ENCODE assay signal across 10 mouse cellular contexts in the genomic region with DNA sequence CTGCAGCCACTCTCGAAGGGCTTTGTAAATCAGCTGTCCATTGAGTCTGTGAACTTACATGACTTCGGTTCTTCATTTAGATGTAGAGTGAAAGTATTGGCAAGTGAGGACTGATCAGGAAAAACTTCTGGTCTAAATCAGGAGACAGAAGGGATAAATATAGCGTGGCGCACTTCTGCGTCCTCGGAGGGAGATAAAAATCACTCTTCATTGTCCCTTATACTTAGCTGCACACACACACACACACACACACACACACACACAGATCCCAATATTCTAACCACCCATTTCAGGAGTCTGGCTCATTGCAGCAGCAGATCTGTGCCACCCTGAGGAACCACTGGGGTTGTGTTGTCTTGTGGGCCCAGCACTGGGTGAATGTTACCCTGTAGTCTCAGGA. TPM values are rescaled to one million over a fixed set of nuclear protein-coding genes. Genes with fewer than 3 reads are reported as not detected.
DNase-seq lines count a peak whose midpoint lies in the region; ATAC-seq lines count a peak whose summit lies in the region.
"Had no signal": no experiment of that assay in that cellular context is flagged by ENCODE, and none has a peak within 500 bp of the region (broad histone marks: within the 10 kb centered on the region; RNA-seq: fewer than 3 reads in every experiment).

No protein-coding gene starts in this region.

- H3K4me1 ChIP-seq in heart, embryonic 13.5 days: peaks cover 72% of the 10 kb centered on the region
- H3K4me1 ChIP-seq in lung, embryonic 15.5 days: peaks cover 55% of the 10 kb centered on the region
- H3K4me1 ChIP-seq in hindbrain, embryonic 14.5 days (replicated peaks; ENCODE audit: control insufficient read depth, insufficient read depth, low read length): peaks cover 43% of the 10 kb centered on the region
- H3K4me1 ChIP-seq in stomach, embryonic 14.5 days (ENCODE audit: control insufficient read depth, insufficient read depth, low read length): peaks cover 24% of the 10 kb centered on the region

- H3K27me3 ChIP-seq in heart, embryonic 13.5 days (replicated peaks): no peaks in the 10 kb centered on the region
- H3K27me3 ChIP-seq in lung, embryonic 15.5 days: no peaks in the 10 kb centered on the region
- no peaks in the 10 kb centered on the region for H3K27me3 ChIP-seq in hindbrain, embryonic 14.5 days (ENCODE audit: control insufficient read depth, insufficient read depth, low read length)
- no peaks in the 10 kb centered on the region for H3K27me3 ChIP-seq in stomach, embryonic 14.5 days (ENCODE audit: control insufficient read depth, insufficient read depth, low read length)
- H3K27me3 ChIP-seq: liver, embryonic 13.5 days had no signal

- WGBS in heart, embryonic 13.5 days: 36% methylated on average over 6 of the region's 6 CpGs
- WGBS in lung, embryonic 15.5 days: 60% methylated on average over 6 of the region's 6 CpGs
- WGBS in hindbrain, embryonic 14.5 days: 63% methylated on average over 6 of the region's 6 CpGs
- 81% methylated on average over 6 of the region's 6 CpGs for WGBS in stomach, embryonic 14.5 days

- ATAC-seq in heart, embryonic 13.5 days (ENCODE audit: extremely low read depth, insufficient number of reproducible peaks, low FRiP score, low TSS enrichment): no peak
- no peak for ATAC-seq in lung, embryonic 15.5 days (ENCODE audit: borderline replicate concordance, extremely low read depth, low FRiP score, low TSS enrichment)
- ATAC-seq in hindbrain, embryonic 14.5 days (ENCODE audit: low FRiP score): no peak
- ATAC-seq in stomach, embryonic 14.5 days (ENCODE audit: insufficient number of reproducible peaks, insufficient read depth, low FRiP score, low read depth): no peak
- ATAC-seq in CD4-positive, CD25-positive, alpha-beta regulatory T cell, adult 4 months: no peak

- H3K36me3 ChIP-seq in heart, embryonic 13.5 days: no peaks in the 10 kb centered on the region
- no peaks in the 10 kb centered on the region for H3K36me3 ChIP-seq in lung, embryonic 15.5 days
- H3K36me3 ChIP-seq in hindbrain, embryonic 14.5 days (replicated peaks; ENCODE audit: control insufficient read depth, insufficient read depth): no peaks in the 10 kb centered on the region
- H3K36me3 ChIP-seq in stomach, embryonic 14.5 days (ENCODE audit: control insufficient read depth, insufficient read depth, low read length): no peaks in the 10 kb centered on the region
- H3K36me3 ChIP-seq: liver, embryonic 13.5 days had no signal

- DNase-seq in heart, adult 8-10 months (ENCODE audit: low spot score): no peak
- DNase-seq in lung, postnatal 14 days: no peak
- no peak for DNase-seq in hindbrain, embryonic 14.5 days (ENCODE audit: low spot score)
- DNase-seq in retina, postnatal 1 day: no peak
- DNase-seq: layer of hippocampus, postnatal 36 days; liver, embryonic 13.5 days had no signal

- peak overlapping the region; percentile 55; the same call in 1 of the 2 replicates for H3K9ac ChIP-seq in heart, embryonic 13.5 days
- H3K9ac ChIP-seq in lung, embryonic 15.5 days: no peak overlapping the region
- no peak overlapping the region for H3K9ac ChIP-seq in hindbrain, embryonic 14.5 days
- H3K9ac ChIP-seq in stomach, embryonic 14.5 days (replicated peaks; ENCODE audit: low read depth, low read length): no peak overlapping the region
- H3K9ac ChIP-seq: liver, embryonic 13.5 days had no signal

- H3K9me3 ChIP-seq in heart, embryonic 13.5 days: no peaks in the 10 kb centered on the region
- H3K9me3 ChIP-seq in lung, embryonic 15.5 days: no peaks in the 10 kb centered on the region
- H3K9me3 ChIP-seq in hindbrain, embryonic 14.5 days (ENCODE audit: control insufficient read depth, low read length): no peaks in the 10 kb centered on the region
- no peaks in the 10 kb centered on the region for H3K9me3 ChIP-seq in stomach, embryonic 14.5 days (ENCODE audit: control insufficient read depth, low read depth, low read length)
- H3K9me3 ChIP-seq: liver, embryonic 13.5 days had no signal

- peak overlapping the region; percentile 44; the same call in 1 of the 2 replicates for H3K4me2 ChIP-seq in heart, embryonic 13.5 days
- no peak overlapping the region for H3K4me2 ChIP-seq in lung, embryonic 15.5 days
- no peak overlapping the region for H3K4me2 ChIP-seq in hindbrain, embryonic 14.5 days (replicated peaks)
- no peak overlapping the region for H3K4me2 ChIP-seq in stomach, embryonic 14.5 days (replicated peaks; ENCODE audit: low read depth, low read length)
- H3K4me2 ChIP-seq: liver, embryonic 13.5 days had no signal

- H3K27ac ChIP-seq in heart, embryonic 13.5 days (replicated peaks): peak overlapping the region; percentile 95
- H3K27ac ChIP-seq in lung, embryonic 15.5 days: peak overlapping the region; percentile 87
- peak overlapping the region; percentile 76 for H3K27ac ChIP-seq in hindbrain, embryonic 14.5 days
- H3K27ac ChIP-seq in stomach, embryonic 14.5 days (ENCODE audit: low read length): peak overlapping the region; percentile 44; the same call in 1 of the 2 replicates
- H3K27ac ChIP-seq: liver, embryonic 13.5 days had no signal

- H3K4me3 ChIP-seq in heart, embryonic 13.5 days: no peak overlapping the region
- no peak overlapping the region for H3K4me3 ChIP-seq in lung, embryonic 15.5 days
- no peak overlapping the region for H3K4me3 ChIP-seq in hindbrain, embryonic 14.5 days (replicated peaks; ENCODE audit: low read length)
- H3K4me3 ChIP-seq in stomach, embryonic 14.5 days (ENCODE audit: low read depth, low read length): no peak overlapping the region
- H3K4me3 ChIP-seq: liver, embryonic 13.5 days had no signal

RNA-seq across cellular contexts. Expression of a gene that starts 44.3 kb away (rescaled TPM):
- polyA plus RNA-seq in heart, embryonic 13.5 days (2015; fragmentation: Nextera tagmentation; extraction: Ambion mirVana): 6.2 and 6.3 TPM in 2 replicates
- total RNA-seq in heart, adult 8-10 months (2022): 1 to 10 TPM; 2.6 to 8.9 (median 3.5) TPM
- polyA plus RNA-seq in lung, embryonic 15.5 days (2015; fragmentation: Nextera tagmentation; extraction: Ambion mirVana): 11.1 and 11.8 TPM in 2 replicates
- polyA plus RNA-seq in hindbrain, embryonic 14.5 days (2014; fragmentation: Nextera tagmentation; extraction: Ambion mirVana): 16.9 and 17.7 TPM in 2 replicates
- 14.0 and 14.6 TPM in 2 replicates for polyA plus RNA-seq in stomach, embryonic 14.5 days (2014; fragmentation: Nextera tagmentation; extraction: Ambion mirVana)
- 10 to 100 TPM; 22.6 to 25.0 TPM for polyA plus RNA-seq in CD4-positive, CD25-positive, alpha-beta regulatory T cell, adult 4 months (2017; shearing (Covaris generic))

Comparison
In these comparisons a context has a peak if more than half of its experiments do, and no peak if none do; other contexts are left out.
1. H3K27ac ChIP-seq: peak in every context shown above with its lines; median percentile 95 in heart, embryonic 13.5 days; 87 in lung, embryonic 15.5 days; 76 in hindbrain, embryonic 14.5 days; 44 in stomach, embryonic 14.5 days.